Mouse (Mus musculus): ENCODE data around the gene Gm45233. TPM values are rescaled to one million over a fixed set of nuclear protein-coding genes. Genes with fewer than 3 reads are reported as not detected.

Gm45233 gene
- polyA plus RNA-seq, 1 experiment, result 1.8 TPM

- Histone ChIP-seq H3K27ac (ENCODE audit: insufficient read depth, low read depth, low read length) (peak overlapping the region; percentile 51; the same call in 1 of the 2 replicates), H3K27me3 (replicated peaks; ENCODE audit: control insufficient read depth, insufficient read depth, low read length) (no peaks in the 10 kb centered on the region), H3K4me1 (ENCODE audit: control insufficient read depth, insufficient read depth, low read length) (peaks cover 34% of the 10 kb centered on the region), H3K4me3 (ENCODE audit: insufficient read depth, low read depth, low read length) (no peak overlapping the region), H3K36me3 (ENCODE audit: control insufficient read depth, insufficient read depth, low read length) (no peaks in the 10 kb centered on the region; the same call in 1 of the 2 replicates)
- peak; percentile 95 for DNase-seq
- 27% methylated on average over 4 of the region's 4 CpGs for WGBS
- TF ChIP-seq POLR2A (IDR thresholded peaks at IDR 0.05; ENCODE audit: low read depth, low read length) (no peak), CTCF (conservative IDR thresholded peaks at IDR 0.05; ENCODE audit: insufficient read depth, insufficient read length, low read depth, low read length) (no peak)
These were observed 3.9 kb downstream of the Gm45233 start for GRCm38 (mm10) chr7:43447801-43448200.

DNA sequence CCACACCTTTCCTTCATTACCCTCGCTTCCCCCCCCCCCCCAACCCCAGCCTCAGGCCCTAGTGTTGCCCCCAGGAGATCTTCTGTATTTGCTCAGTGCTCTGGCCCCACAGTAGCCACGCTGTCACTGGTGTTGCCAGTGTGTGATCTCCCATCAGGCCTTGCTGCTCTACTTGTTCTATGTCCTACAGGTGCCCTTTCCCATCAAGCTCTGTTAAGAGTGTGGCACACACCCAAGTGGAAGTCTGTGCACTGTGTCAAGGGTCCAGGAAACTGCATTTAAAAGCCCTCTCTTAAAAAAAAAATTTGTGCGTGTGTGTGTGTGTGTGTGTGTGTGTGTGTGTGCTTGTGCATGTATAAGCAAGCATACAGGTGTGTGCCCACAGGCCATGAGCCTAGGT is 4.3 kb downstream of the Gm45233 start:
- WGBS, result 47% methylated on average over 3 of the region's 3 CpGs
- DNase-seq, result peak; percentile 77
- no peak for TF ChIP-seq CTCF (conservative IDR thresholded peaks at IDR 0.05; ENCODE audit: insufficient read depth, insufficient read length, low read depth, low read length)
- TF ChIP-seq POLR2A (IDR thresholded peaks at IDR 0.05; ENCODE audit: low read depth, low read length), result no peak

GRCm38 (mm10) chr7:43449811-43450210 is 5.9 kb downstream of the Gm45233 start:
- WGBS, result 61% methylated on average over 2 of the region's 2 CpGs
- no peak for DNase-seq
- Histone ChIP-seq H3K27me3 (replicated peaks; ENCODE audit: control insufficient read depth, insufficient read depth, low read length) (no peaks in the 10 kb centered on the region), H3K36me3 (ENCODE audit: control insufficient read depth, insufficient read depth, low read length) (no peaks in the 10 kb centered on the region; the same call in 1 of the 2 replicates), H3K4me3 (ENCODE audit: insufficient read depth, low read depth, low read length) (no peak overlapping the region), H3K4me1 (ENCODE audit: control insufficient read depth, insufficient read depth, low read length) (peaks cover 45% of the 10 kb centered on the region), H3K27ac (ENCODE audit: insufficient read depth, low read depth, low read length) (peak overlapping the region; percentile 8; the same call in 1 of the 2 replicates)
- TF ChIP-seq CTCF (conservative IDR thresholded peaks at IDR 0.05; ENCODE audit: insufficient read depth, insufficient read length, low read depth, low read length), result no peak
- TF ChIP-seq POLR2A (IDR thresholded peaks at IDR 0.05; ENCODE audit: low read depth, low read length), result no peak

More for the DNA sequence above, 4.3 kb downstream of the Gm45233 start:
- no peaks in the 10 kb centered on the region; the same call in 1 of the 2 replicates for H3K36me3 ChIP-seq (ENCODE audit: control insufficient read depth, insufficient read depth, low read length)
- peak overlapping the region; percentile 51 for H3K27ac ChIP-seq (ENCODE audit: insufficient read depth, low read depth, low read length)
- peaks cover 38% of the 10 kb centered on the region for H3K4me1 ChIP-seq (ENCODE audit: control insufficient read depth, insufficient read depth, low read length)
- no peak overlapping the region for H3K4me3 ChIP-seq (ENCODE audit: insufficient read depth, low read depth, low read length)
- H3K27me3 ChIP-seq (replicated peaks; ENCODE audit: control insufficient read depth, insufficient read depth, low read length), result no peaks in the 10 kb centered on the region

DNA sequence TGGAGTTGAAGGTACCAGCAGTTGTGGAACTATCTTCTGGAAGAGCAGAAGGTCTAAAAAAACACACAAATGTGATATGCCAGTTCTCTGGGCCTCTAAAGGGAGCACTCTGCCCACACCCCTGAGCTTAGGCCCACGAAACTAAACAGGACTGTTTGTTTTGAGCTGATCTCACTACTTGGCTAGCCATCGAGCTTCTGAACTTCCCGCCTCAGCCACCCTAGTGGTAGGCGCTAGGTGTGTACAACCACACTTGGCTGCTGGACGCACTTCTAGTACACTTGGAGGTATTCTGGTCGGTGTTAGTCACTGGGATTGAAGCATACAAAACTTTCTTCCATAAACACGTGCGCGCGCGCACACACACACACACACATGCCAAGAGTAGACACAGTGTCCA is 7.8 kb downstream of the Gm45233 start:
- H3K36me3 ChIP-seq (ENCODE audit: control insufficient read depth, insufficient read depth, low read length), result peaks cover 1% of the 10 kb centered on the region; the same call in 1 of the 2 replicates
- 87% methylated on average over 11 of the region's 11 CpGs for WGBS
- peaks cover 39% of the 10 kb centered on the region for H3K4me1 ChIP-seq (ENCODE audit: control insufficient read depth, insufficient read depth, low read length)
- TF ChIP-seq CTCF (conservative IDR thresholded peaks at IDR 0.05; ENCODE audit: insufficient read depth, insufficient read length, low read depth, low read length) (no peak; the same call in 1 of the 2 replicates), POLR2A (IDR thresholded peaks at IDR 0.05; ENCODE audit: low read depth, low read length) (no peak)
- DNase-seq, result no peak
- no peak overlapping the region for H3K27ac ChIP-seq (ENCODE audit: insufficient read depth, low read depth, low read length)
- H3K27me3 ChIP-seq (replicated peaks; ENCODE audit: control insufficient read depth, insufficient read depth, low read length), result no peaks in the 10 kb centered on the region
- H3K4me3 ChIP-seq (ENCODE audit: insufficient read depth, low read depth, low read length), result no peak overlapping the region

DNA sequence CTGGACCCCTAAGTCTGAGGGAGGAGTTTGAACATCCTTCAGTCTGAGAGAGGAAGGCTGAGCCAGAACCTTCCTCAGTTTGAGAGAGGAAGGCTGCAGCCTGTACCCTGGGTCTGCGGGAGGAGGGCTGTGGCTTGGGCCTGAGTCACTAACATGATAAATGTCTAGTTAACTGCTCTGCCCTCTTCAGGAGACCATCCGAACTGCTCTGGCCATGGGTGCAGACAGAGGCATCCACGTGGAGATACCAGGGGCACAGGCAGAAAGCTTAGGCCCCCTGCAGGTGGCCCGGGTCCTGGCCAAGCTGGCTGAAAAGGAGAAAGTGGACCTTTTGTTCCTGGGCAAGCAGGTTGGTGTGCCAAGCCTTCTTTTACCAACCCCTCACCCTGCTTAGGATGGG is 8.7 kb downstream of the Gm45233 start:
- Histone ChIP-seq H3K27ac (ENCODE audit: insufficient read depth, low read depth, low read length) (peak overlapping the region; percentile 52; the same call in 1 of the 2 replicates), H3K4me1 (ENCODE audit: control insufficient read depth, insufficient read depth, low read length) (peaks cover 35% of the 10 kb centered on the region), H3K4me3 (ENCODE audit: insufficient read depth, low read depth, low read length) (no peak overlapping the region), H3K27me3 (replicated peaks; ENCODE audit: control insufficient read depth, insufficient read depth, low read length) (no peaks in the 10 kb centered on the region), H3K36me3 (ENCODE audit: control insufficient read depth, insufficient read depth, low read length) (peaks cover 1% of the 10 kb centered on the region; the same call in 1 of the 2 replicates)
- TF ChIP-seq CTCF (conservative IDR thresholded peaks at IDR 0.05; ENCODE audit: insufficient read depth, insufficient read length, low read depth, low read length) (no peak; the same call in 1 of the 2 replicates), POLR2A (IDR thresholded peaks at IDR 0.05; ENCODE audit: low read depth, low read length) (no peak)
- DNase-seq, result no peak
- 44% methylated on average over 4 of the region's 4 CpGs for WGBS

DNA sequence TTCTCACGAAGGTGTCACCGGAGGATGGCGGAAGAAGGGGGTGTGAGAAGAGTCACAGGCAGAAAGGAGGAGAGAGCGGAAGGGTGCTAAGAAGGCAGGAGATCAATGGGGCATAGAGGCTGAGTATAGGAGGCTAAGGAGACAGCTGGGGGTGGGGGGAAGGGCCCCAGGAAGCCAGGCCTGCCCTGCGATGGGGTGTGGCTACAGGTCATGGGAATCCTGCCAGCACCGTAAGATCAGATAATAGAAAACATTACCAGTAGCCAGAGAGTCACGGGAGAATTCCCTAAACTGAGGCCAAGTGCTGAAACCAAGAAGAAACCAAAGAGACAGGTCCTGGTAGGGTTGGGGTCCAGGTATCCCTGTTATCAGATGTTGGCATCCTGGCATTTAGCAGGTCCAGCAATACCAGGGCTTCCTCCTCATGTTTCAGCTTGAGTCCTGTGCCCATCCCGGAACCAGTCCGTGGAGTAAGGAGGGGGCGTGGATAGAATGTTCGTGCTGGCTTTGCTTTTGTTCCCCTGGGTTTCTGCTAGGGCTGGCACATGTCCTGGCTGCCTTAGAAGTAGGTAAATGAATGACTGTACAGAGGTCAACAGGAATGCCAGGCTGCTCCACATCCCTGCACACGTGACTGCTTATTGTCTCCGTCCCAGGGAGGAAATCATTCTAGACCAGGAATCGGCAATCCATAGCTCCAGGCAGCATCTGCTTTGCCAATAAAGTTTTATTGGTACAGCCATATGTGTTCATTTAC is 9.8 kb downstream of the Gm45233 start:
- Histone ChIP-seq H3K27ac (ENCODE audit: insufficient read depth, low read depth, low read length) (peak overlapping the region; percentile 52), H3K27me3 (replicated peaks; ENCODE audit: control insufficient read depth, insufficient read depth, low read length) (no peaks in the 10 kb centered on the region), H3K36me3 (ENCODE audit: control insufficient read depth, insufficient read depth, low read length) (peaks cover 1% of the 10 kb centered on the region; the same call in 1 of the 2 replicates), H3K4me3 (ENCODE audit: insufficient read depth, low read depth, low read length) (no peak overlapping the region), H3K4me1 (ENCODE audit: control insufficient read depth, insufficient read depth, low read length) (peaks cover 29% of the 10 kb centered on the region)
- peak; percentile 92 for DNase-seq
- WGBS, result 34% methylated on average over 14 of the region's 14 CpGs
- no peak for TF ChIP-seq CTCF (conservative IDR thresholded peaks at IDR 0.05; ENCODE audit: insufficient read depth, insufficient read length, low read depth, low read length)
- TF ChIP-seq POLR2A (IDR thresholded peaks at IDR 0.05; ENCODE audit: low read depth, low read length), result no peak

GRCm38 (mm10) chr7:43454371-43454770 is 10.4 kb downstream of the Gm45233 start:
- H3K27ac ChIP-seq (ENCODE audit: insufficient read depth, low read depth, low read length), result peak overlapping the region; percentile 52
- WGBS, result 53% methylated on average over 6 of the region's 6 CpGs
- no peak overlapping the region for H3K4me3 ChIP-seq (ENCODE audit: insufficient read depth, low read depth, low read length)
- peak; percentile 66 for DNase-seq
- peaks cover 1% of the 10 kb centered on the region; the same call in 1 of the 2 replicates for H3K36me3 ChIP-seq (ENCODE audit: control insufficient read depth, insufficient read depth, low read length)
- H3K27me3 ChIP-seq (replicated peaks; ENCODE audit: control insufficient read depth, insufficient read depth, low read length), result no peaks in the 10 kb centered on the region
- H3K4me1 ChIP-seq (ENCODE audit: control insufficient read depth, insufficient read depth, low read length), result peaks cover 27% of the 10 kb centered on the region
- TF ChIP-seq CTCF (conservative IDR thresholded peaks at IDR 0.05; ENCODE audit: insufficient read depth, insufficient read length, low read depth, low read length) (no peak), POLR2A (IDR thresholded peaks at IDR 0.05; ENCODE audit: low read depth, low read length) (no peak)

Measured in kidney, adult 2 months (tissue).